Mouse (Mus musculus) stomach, postnatal 0 days (tissue): Measurements from ENCODE around the gene Anxa3.

Experiments
- CTCF ChIP-seq: IDR thresholded peaks from 2 replicates; pipeline ENCODE4 v1.5.1; 2016; ENCODE audit warnings: antibody characterized with exemption, low read depth, mild to moderate bottlenecking, moderate library complexity
- EP300 ChIP-seq: optimal IDR thresholded peaks from 2 replicates; pipeline ENCODE3; 2016; ENCODE audit warnings: antibody characterized with exemption

- TF ChIP-seq CTCF, result no peak
- no peak for TF ChIP-seq EP300
Observed at GRCm38 (mm10) chr5:96827176-96827575, 34.0 kb downstream of the Anxa3 start.
